Mouse (Mus musculus): ENCODE results near the gene Gmeb1. TPM values are rescaled to one million over a fixed set of nuclear protein-coding genes. Genes with fewer than 3 reads are reported as not detected.

The Gmeb1 gene
- polyA plus RNA-seq, 1 experiment = 23.8 TPM

- Histone ChIP-seq H3K4me3 (ENCODE audit: low read depth, low read length) (no peak overlapping the region), H3K9me3 (replicated peaks; ENCODE audit: control insufficient read depth, insufficient read depth, low read length, poor library complexity, severe bottlenecking) (no peaks in the 10 kb centered on the region), H3K36me3 (ENCODE audit: control insufficient read depth, insufficient read depth, low read length, poor library complexity, severe bottlenecking) (peaks cover 7% of the 10 kb centered on the region; the same call in 1 of the 2 replicates), H3K9ac (ENCODE audit: low read depth, poor library complexity, severe bottlenecking) (no peak overlapping the region), H3K4me1 (ENCODE audit: control insufficient read depth, insufficient read depth, low read length) (peaks cover 5% of the 10 kb centered on the region), H3K27ac (ENCODE audit: insufficient read depth, low read length) (no peak overlapping the region), H3K27me3 (ENCODE audit: control insufficient read depth, insufficient read depth, low read length, poor library complexity, severe bottlenecking) (no peaks in the 10 kb centered on the region)
- no peak for TF ChIP-seq POLR2A (IDR thresholded peaks at IDR 0.05; ENCODE audit: insufficient read depth, low read length)
- TF ChIP-seq CTCF (IDR thresholded peaks at IDR 0.05; ENCODE audit: low read depth, low read length) = peak; percentile 7
- no peak for TF ChIP-seq EP300 (IDR thresholded peaks at IDR 0.05; ENCODE audit: insufficient read depth, low read depth, low read length)
Observed at GRCm38 (mm10) chr4:132254986-132255385, 6.4 kb downstream of the Gmeb1 start.

- Histone ChIP-seq H3K36me3 (ENCODE audit: control insufficient read depth, insufficient read depth, low read length, poor library complexity, severe bottlenecking) (peaks cover 11% of the 10 kb centered on the region; the same call in 1 of the 2 replicates), H3K4me3 (ENCODE audit: low read depth, low read length) (no peak overlapping the region), H3K4me1 (ENCODE audit: control insufficient read depth, insufficient read depth, low read length) (peaks cover 5% of the 10 kb centered on the region), H3K9me3 (replicated peaks; ENCODE audit: control insufficient read depth, insufficient read depth, low read length, poor library complexity, severe bottlenecking) (no peaks in the 10 kb centered on the region), H3K27me3 (ENCODE audit: control insufficient read depth, insufficient read depth, low read length, poor library complexity, severe bottlenecking) (no peaks in the 10 kb centered on the region), H3K9ac (ENCODE audit: low read depth, poor library complexity, severe bottlenecking) (no peak overlapping the region), H3K27ac (ENCODE audit: insufficient read depth, low read length) (no peak overlapping the region)
- TF ChIP-seq CTCF (IDR thresholded peaks at IDR 0.05; ENCODE audit: low read depth, low read length) (no peak), EP300 (IDR thresholded peaks at IDR 0.05; ENCODE audit: insufficient read depth, low read depth, low read length) (no peak), POLR2A (IDR thresholded peaks at IDR 0.05; ENCODE audit: insufficient read depth, low read length) (no peak)
Observed at GRCm38 (mm10) chr4:132253622-132254021, 7.8 kb downstream of the Gmeb1 start.

GRCm38 (mm10) chr4:132253128-132253527 lies 8.3 kb downstream of the Gmeb1 start:
- no peak for TF ChIP-seq POLR2A (IDR thresholded peaks at IDR 0.05; ENCODE audit: insufficient read depth, low read length)
- no peak for TF ChIP-seq CTCF (IDR thresholded peaks at IDR 0.05; ENCODE audit: low read depth, low read length)
- no peak for TF ChIP-seq EP300 (IDR thresholded peaks at IDR 0.05; ENCODE audit: insufficient read depth, low read depth, low read length)
- Histone ChIP-seq H3K27me3 (ENCODE audit: control insufficient read depth, insufficient read depth, low read length, poor library complexity, severe bottlenecking) (no peaks in the 10 kb centered on the region), H3K4me3 (ENCODE audit: low read depth, low read length) (no peak overlapping the region), H3K9ac (ENCODE audit: low read depth, poor library complexity, severe bottlenecking) (no peak overlapping the region), H3K36me3 (ENCODE audit: control insufficient read depth, insufficient read depth, low read length, poor library complexity, severe bottlenecking) (peaks cover 11% of the 10 kb centered on the region; the same call in 1 of the 2 replicates), H3K4me1 (ENCODE audit: control insufficient read depth, insufficient read depth, low read length) (peaks cover 5% of the 10 kb centered on the region), H3K27ac (ENCODE audit: insufficient read depth, low read length) (no peak overlapping the region), H3K9me3 (replicated peaks; ENCODE audit: control insufficient read depth, insufficient read depth, low read length, poor library complexity, severe bottlenecking) (no peaks in the 10 kb centered on the region)

- H3K36me3 ChIP-seq (ENCODE audit: control insufficient read depth, insufficient read depth, low read length, poor library complexity, severe bottlenecking) = peaks cover 15% of the 10 kb centered on the region; the same call in 1 of the 2 replicates
- no peaks in the 10 kb centered on the region for H3K27me3 ChIP-seq (ENCODE audit: control insufficient read depth, insufficient read depth, low read length, poor library complexity, severe bottlenecking)
- no peak overlapping the region for H3K9ac ChIP-seq (ENCODE audit: low read depth, poor library complexity, severe bottlenecking)
Observed at GRCm38 (mm10) chr4:132251596-132251995, 9.8 kb downstream of the Gmeb1 start.

GRCm38 (mm10) chr4:132247451-132247997 lies 13.9 kb downstream of the Gmeb1 start:
- no peak overlapping the region for H3K4me3 ChIP-seq (ENCODE audit: low read depth, low read length)
- no peaks in the 10 kb centered on the region for H3K4me1 ChIP-seq (ENCODE audit: control insufficient read depth, insufficient read depth, low read length)
- TF ChIP-seq CTCF (IDR thresholded peaks at IDR 0.05; ENCODE audit: low read depth, low read length) (no peak), POLR2A (IDR thresholded peaks at IDR 0.05; ENCODE audit: insufficient read depth, low read length) (no peak), EP300 (IDR thresholded peaks at IDR 0.05; ENCODE audit: insufficient read depth, low read depth, low read length) (no peak)
- no peak overlapping the region for H3K27ac ChIP-seq (ENCODE audit: insufficient read depth, low read length)
- no peaks in the 10 kb centered on the region for H3K27me3 ChIP-seq (ENCODE audit: control insufficient read depth, insufficient read depth, low read length, poor library complexity, severe bottlenecking)
- no peak overlapping the region for H3K9ac ChIP-seq (ENCODE audit: low read depth, poor library complexity, severe bottlenecking)
- H3K9me3 ChIP-seq (replicated peaks; ENCODE audit: control insufficient read depth, insufficient read depth, low read length, poor library complexity, severe bottlenecking) = no peaks in the 10 kb centered on the region
- peaks cover 19% of the 10 kb centered on the region for H3K36me3 ChIP-seq (ENCODE audit: control insufficient read depth, insufficient read depth, low read length, poor library complexity, severe bottlenecking)

More at GRCm38 (mm10) chr4:132251596-132251995, 9.8 kb downstream of the Gmeb1 start:
- Histone ChIP-seq H3K27ac (ENCODE audit: insufficient read depth, low read length) (no peak overlapping the region), H3K4me3 (ENCODE audit: low read depth, low read length) (no peak overlapping the region), H3K4me1 (ENCODE audit: control insufficient read depth, insufficient read depth, low read length) (peaks cover 3% of the 10 kb centered on the region), H3K9me3 (replicated peaks; ENCODE audit: control insufficient read depth, insufficient read depth, low read length, poor library complexity, severe bottlenecking) (no peaks in the 10 kb centered on the region)
- TF ChIP-seq POLR2A (IDR thresholded peaks at IDR 0.05; ENCODE audit: insufficient read depth, low read length) (no peak), EP300 (IDR thresholded peaks at IDR 0.05; ENCODE audit: insufficient read depth, low read depth, low read length) (no peak), CTCF (IDR thresholded peaks at IDR 0.05; ENCODE audit: low read depth, low read length) (no peak)

GRCm38 (mm10) chr4:132245643-132246042 lies 15.8 kb downstream of the Gmeb1 start:
- no peak overlapping the region for H3K9ac ChIP-seq (ENCODE audit: low read depth, poor library complexity, severe bottlenecking)
- TF ChIP-seq POLR2A (IDR thresholded peaks at IDR 0.05; ENCODE audit: insufficient read depth, low read length) (no peak), EP300 (IDR thresholded peaks at IDR 0.05; ENCODE audit: insufficient read depth, low read depth, low read length) (no peak), CTCF (IDR thresholded peaks at IDR 0.05; ENCODE audit: low read depth, low read length) (no peak)
- H3K27me3 ChIP-seq (ENCODE audit: control insufficient read depth, insufficient read depth, low read length, poor library complexity, severe bottlenecking) = no peaks in the 10 kb centered on the region
- H3K27ac ChIP-seq (ENCODE audit: insufficient read depth, low read length) = no peak overlapping the region
- H3K36me3 ChIP-seq (ENCODE audit: control insufficient read depth, insufficient read depth, low read length, poor library complexity, severe bottlenecking) = peaks cover 15% of the 10 kb centered on the region
- H3K9me3 ChIP-seq (replicated peaks; ENCODE audit: control insufficient read depth, insufficient read depth, low read length, poor library complexity, severe bottlenecking) = no peaks in the 10 kb centered on the region
- no peaks in the 10 kb centered on the region for H3K4me1 ChIP-seq (ENCODE audit: control insufficient read depth, insufficient read depth, low read length)
- no peak overlapping the region for H3K4me3 ChIP-seq (ENCODE audit: low read depth, low read length)

Data from ES-Bruce4 (cell line).